Mouse (Mus musculus) testis, postnatal 14 days (tissue): Measurements from ENCODE around the gene Gas7.

ENCODE experiments used
- DNase-seq: peaks from one replicate; pipeline ENCODE4 v3.0.0; 2021; ENCODE audit warnings: low spot score

The Gas7 gene

GRCm38 (mm10) chr11:67656366-67656765 is 201.1 kb downstream of the Gas7 start:
- no peak for DNase-seq

GRCm38 (mm10) chr11:67656811-67657210 is 201.6 kb downstream of the Gas7 start:
- DNase-seq: no peak

- DNase-seq: no peak
Observed at GRCm38 (mm10) chr11:67657685-67658382, 202.6 kb downstream of the Gas7 start.

GRCm38 (mm10) chr11:67661465-67661864 is 206.2 kb downstream of the Gas7 start:
- no peak for DNase-seq

- no peak for DNase-seq
Observed at GRCm38 (mm10) chr11:67663437-67663836, 208.2 kb downstream of the Gas7 start.

GRCm38 (mm10) chr11:67664261-67664660 is 209.0 kb downstream of the Gas7 start:
- no peak for DNase-seq

GRCm38 (mm10) chr11:67664918-67665317 is 209.7 kb downstream of the Gas7 start:
- DNase-seq: no peak

GRCm38 (mm10) chr11:67666129-67666528 is 210.9 kb downstream of the Gas7 start:
- no peak for DNase-seq

- DNase-seq: peak; percentile 80
Observed at GRCm38 (mm10) chr11:67667531-67668332, 212.5 kb downstream of the Gas7 start.

GRCm38 (mm10) chr11:67668460-67669007 is 213.3 kb downstream of the Gas7 start:
- no peak for DNase-seq

- no peak for DNase-seq
Observed at GRCm38 (mm10) chr11:67670031-67670430, 214.8 kb downstream of the Gas7 start.

- DNase-seq: no peak
Observed at GRCm38 (mm10) chr11:67672140-67672539, 216.9 kb downstream of the Gas7 start.

- peak; percentile 39 for DNase-seq
Observed at GRCm38 (mm10) chr11:67675562-67676540, 220.6 kb downstream of the Gas7 start.

- no peak for DNase-seq
Observed at GRCm38 (mm10) chr11:67679300-67679699, 224.1 kb downstream of the Gas7 start.

- DNase-seq: no peak
Observed at GRCm38 (mm10) chr11:67679930-67680329, 224.7 kb downstream of the Gas7 start.

GRCm38 (mm10) chr11:67681871-67682270 is 226.6 kb downstream of the Gas7 start:
- DNase-seq: no peak

GRCm38 (mm10) chr11:67686109-67686508 is 230.9 kb downstream of the Gas7 start:
- no peak for DNase-seq

- no peak for DNase-seq
Observed at GRCm38 (mm10) chr11:67694703-67695376, 239.6 kb downstream of the Gas7 start, which contains the start of gene Rcvrn. Gene Rcvrn, plus strand, starts transcription at chr11:67695326.

- no peak for DNase-seq
Observed at GRCm38 (mm10) chr11:67712976-67713375, 257.7 kb downstream of the Gas7 start.

- no peak for DNase-seq
Observed at GRCm38 (mm10) chr11:67715382-67715781, 260.1 kb downstream of the Gas7 start.

- no peak for DNase-seq
Observed at GRCm38 (mm10) chr11:67721485-67721884, 266.2 kb downstream of the Gas7 start.
